Mouse (Mus musculus) yolk sac, embryonic 10.5 days (tissue): ENCODE measurements at regions not wholly inside any gene's neighbourhood (a gene's known extent, or its start where the extent isn't known, plus 50 kb on each side); places are given as distances from the start of the nearest gene placed in this dataset.
A peak's percentile ranks its signal among the peaks of the same experiment; 100 is the strongest.

Source experiments
- DNase-seq: peaks from one replicate; pipeline ENCODE4 v3.0.0-alpha.2; 2017; ENCODE audit warnings: low spot score

DNA sequence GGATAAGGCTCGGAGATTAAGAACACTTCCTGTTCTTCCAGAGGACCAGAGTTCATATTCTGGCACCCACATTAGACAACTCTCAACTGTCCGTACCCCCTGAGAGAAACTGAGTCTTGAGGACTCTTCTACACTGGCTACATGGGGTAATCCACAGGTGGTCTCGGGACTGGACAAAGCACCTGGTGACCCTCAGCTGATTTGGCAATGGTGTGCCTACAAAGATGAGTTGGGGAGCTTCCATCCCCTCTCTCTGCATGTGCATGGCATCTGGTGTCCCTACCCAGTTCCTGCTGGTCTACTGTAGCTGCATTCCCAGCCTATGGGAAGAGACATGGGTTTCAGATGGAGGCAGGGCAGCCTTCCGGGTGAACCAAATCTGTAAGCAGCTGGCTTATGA is 61.2 kb upstream of the Kcnj15 start:
- no peak for DNase-seq

DNA sequence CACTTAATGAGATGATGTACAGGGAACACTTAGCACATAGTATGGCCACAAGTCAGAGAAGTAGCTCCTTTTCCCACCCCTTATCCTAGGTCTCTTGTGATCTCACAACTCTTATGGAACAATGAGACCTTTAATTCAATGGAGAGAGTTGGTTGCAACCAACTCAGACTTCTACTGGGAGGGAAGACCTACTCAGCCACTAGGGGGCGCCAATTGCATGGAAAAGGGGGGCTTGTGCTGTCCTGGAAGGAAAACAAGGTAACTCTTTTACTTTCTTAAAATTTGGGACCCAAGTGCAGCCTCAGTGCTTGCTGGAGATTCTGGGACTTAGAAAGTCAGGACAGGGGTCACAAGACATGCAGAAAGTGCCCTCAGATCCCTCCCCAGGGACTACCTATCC is 60.7 kb upstream of the Kcnj15 start:
- DNase-seq = peak; percentile 43

DNA sequence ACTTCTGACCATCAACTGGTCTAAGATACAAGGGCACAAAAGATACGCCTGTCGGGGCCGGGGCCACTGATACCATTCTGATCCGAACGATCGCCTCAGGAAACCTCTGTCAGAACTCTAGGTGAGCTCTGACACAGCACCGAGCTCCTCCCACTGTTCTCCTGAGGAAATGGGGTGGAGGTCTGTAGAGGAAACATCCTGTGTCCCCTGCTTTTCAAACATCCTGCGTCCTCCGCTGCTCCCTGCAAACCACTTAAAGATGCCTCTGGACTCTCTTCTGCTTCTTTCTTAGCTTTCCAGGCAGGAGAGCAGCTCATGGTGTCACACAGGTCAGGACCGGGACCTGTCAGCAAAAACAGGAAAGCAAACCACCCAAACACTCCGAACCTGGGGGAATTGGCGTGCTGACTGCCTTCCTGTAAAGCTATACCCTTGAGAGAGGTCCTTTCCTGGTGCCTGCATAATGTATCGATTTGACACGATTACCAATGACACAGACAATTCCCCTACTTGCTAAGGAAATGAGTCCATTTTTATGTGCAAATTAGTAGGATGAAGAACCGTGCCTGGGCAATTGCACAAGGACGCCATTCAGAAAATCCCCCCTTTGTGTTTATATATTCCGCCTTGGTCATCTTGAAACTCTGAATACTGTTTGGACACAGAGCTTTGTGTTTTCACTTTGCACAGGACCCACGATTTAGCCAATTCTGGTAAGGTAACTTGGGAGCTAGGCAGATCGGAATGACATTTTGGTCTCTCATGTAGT is 58.4 kb upstream of the Kcnj15 start:
- DNase-seq = no peak

DNA sequence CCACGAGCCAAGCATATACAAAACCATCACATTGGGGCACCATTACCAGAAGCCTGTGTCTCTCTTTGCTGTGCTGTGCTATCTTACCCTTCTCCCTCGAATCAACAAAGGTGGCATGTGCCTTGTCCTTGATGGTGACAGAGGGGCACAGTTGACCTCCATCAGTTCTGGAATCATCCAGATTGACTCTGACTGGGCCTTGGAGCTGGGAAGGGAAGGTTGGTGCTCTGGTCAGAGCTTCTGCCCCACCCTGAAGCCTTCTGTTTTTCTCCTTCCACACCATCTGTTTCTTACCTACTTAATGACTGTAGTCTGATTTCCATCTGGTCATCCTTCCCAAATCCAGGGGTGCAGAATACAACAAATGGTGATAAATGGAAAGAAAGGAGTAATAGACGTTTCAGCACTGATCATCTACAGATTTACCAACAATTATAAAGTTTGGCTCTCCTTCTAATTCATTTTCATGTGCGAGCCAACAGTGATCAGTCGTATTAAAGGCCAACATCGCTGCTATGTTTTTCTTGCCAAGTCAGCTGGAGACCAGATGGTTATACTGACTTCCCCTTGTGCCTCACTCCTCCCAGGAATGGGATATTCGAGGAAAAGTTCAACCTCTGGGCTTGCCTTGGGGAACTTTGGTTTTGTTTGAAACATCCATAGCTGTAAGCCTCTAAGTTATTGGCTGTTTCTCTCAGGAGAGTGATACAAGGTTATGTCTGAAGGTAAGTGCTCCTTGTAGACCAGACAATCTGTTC is 55.1 kb upstream of the Kcnj15 start:
- no peak for DNase-seq

DNA sequence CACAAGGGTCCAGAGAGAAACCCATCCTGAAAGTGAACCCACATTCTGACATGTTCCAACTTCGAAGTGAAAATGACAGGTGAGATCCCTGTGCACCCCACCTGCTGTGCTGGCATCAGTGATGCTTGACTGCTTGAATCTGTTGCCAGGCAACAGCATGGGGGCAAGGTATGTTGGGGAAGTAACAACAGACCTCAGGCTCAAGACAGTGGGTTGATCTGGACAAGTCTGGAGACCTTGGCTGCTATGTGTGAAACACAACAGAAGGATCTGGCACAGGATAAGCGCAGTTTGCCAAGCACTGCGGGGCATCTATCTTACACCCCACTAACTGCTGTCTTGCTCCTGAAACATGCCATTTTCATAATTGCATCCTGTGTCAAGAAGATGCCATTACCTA is 54.3 kb upstream of the Kcnj15 start:
- DNase-seq = no peak

DNA sequence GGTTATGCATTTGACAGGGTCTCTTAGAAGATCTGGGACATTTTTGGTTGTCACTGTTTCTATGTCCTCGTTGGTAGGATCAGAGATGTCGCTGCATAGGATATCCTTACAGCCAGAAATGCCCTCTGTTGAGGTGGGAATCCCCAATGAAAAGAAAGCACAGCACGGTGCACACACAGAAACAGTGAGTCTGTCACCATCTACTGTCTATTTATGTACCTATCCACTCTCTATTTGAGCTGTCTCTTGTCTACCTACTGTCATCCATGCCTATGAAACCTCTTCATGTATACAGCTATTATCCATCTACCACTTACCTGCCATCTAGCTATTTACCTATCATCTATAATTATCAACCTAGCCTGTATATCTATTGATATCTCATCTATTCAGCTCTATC is 53.6 kb upstream of the Kcnj15 start:
- no peak for DNase-seq

DNA sequence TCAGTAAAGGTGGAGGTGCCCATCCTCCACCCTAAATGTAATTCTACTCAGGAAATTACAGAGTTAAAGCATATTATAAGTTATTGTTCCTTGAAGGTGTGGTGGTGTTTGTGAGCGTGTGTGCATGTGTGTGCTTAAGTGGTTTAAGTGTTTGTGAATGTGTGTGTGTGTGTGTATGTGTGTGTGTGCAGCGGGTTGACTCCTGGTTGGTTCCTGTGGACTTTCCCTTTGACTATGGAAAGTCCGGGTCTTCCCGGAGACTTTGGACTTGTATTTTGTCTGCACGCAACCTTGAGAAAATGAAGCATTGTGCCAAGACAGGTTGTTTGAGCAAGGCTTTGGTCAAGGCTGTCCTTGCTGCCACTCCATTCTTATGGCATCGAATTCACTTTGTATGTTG is 52.9 kb upstream of the Kcnj15 start:
- DNase-seq = no peak

DNA sequence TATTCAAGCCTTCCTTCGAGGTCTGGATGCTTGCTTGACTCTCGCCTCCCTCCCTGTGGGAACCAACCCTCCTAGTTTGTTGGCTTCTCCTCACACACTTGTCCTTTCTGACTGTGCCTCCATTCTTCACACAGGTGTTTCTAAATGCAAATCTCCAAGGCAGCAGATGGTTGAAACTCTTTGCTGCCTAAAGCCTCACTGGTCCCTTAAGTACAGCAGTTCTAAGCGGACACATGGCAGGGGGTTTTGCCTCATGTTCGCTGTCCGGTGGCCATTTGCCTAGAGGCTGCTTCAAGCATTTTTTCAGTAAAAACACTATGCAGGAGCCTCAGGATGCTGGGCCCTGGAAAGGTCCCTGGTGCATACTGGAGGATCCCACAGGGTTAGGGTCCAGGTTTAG is 50.9 kb upstream of the Kcnj15 start:
- no peak for DNase-seq

DNA sequence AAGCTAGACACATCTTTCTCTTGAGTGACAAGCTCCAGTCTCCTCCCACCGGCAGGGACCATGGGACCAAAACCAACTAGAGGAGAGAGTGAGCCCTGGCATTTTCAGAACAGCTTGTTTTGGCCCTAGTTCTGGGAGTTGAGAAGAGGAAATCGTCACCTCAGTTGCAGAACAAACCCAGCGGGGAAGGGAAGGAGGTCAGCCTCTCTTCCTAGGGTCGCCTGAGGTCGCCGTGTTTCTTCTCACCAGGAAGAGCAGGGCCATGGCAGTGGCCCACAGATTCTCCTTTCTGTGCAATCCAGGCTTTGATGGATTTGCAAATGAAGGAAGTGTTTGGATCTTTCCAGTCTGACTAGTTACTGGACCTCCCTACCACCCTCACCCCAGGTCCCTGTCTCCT is 49.8 kb upstream of the Kcnj15 start:
- no peak for DNase-seq
